Mouse (Mus musculus): ENCODE measurements around the gene Mbd5. TPM values are rescaled to one million over a fixed set of nuclear protein-coding genes. Genes with fewer than 3 reads are reported as not detected.

Gene Mbd5
- polyA plus RNA-seq, 1 experiment from 2014 or later: 5.5 TPM

DNA sequence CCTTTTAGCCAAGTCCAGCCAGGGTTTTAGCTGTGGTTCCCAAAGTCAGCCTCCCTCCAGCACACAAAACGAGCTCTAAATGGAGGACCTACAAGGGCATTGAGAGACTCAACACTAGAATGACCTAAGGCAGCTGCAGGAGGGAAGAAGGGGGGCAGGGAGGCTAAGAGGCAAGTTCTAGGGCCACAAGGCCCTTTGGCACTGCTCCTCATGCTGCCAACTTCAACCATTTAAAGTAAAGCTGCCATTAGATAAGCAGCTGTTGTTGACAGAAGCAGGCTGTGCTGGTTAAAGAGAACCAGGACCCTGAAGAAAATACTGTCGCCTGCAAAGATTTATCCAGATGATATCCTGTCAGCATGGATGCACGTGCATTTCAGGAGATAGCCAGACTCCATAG lies 423.3 kb downstream of the Mbd5 start:
- no peaks in the 10 kb centered on the region for H3K36me3 ChIP-seq
- H3K27me3 ChIP-seq: no peaks in the 10 kb centered on the region
- H3K4me1 ChIP-seq (replicated peaks): no peaks in the 10 kb centered on the region
- ATAC-seq (ENCODE audit: low read depth): no peak
- H3K27ac ChIP-seq: no peak overlapping the region
- H3K9me3 ChIP-seq (replicated peaks): no peaks in the 10 kb centered on the region
- 42% methylated on average over 3 of the region's 3 CpGs for whole genome bisulfite sequencing (ENCODE audit: insufficient replicate concordance)
- no peak overlapping the region for H3K4me2 ChIP-seq
- no peak overlapping the region for H3K9ac ChIP-seq
- no peak for DNase-seq
- H3K4me3 ChIP-seq (replicated peaks): no peak overlapping the region

Other genes starting within 250 kb of the Mbd5 start
- 2.2 and 2.9 TPM in 2 replicates for gene Acvr2a, start 135.4 kb upstream of the Mbd5 start, polyA plus RNA-seq (2015; fragmentation: Nextera tagmentation; extraction: Ambion mirVana)
- 48.7 and 58.7 TPM in 2 replicates for gene Orc4, start 769 bp downstream of the Mbd5 start, polyA plus RNA-seq (2015; fragmentation: Nextera tagmentation; extraction: Ambion mirVana)